Mouse (Mus musculus): ENCODE results near the gene Usp7.

Gene Usp7

GRCm38 (mm10) chr16:8783198-8783913 is 8.8 kb downstream of the Usp7 start:
- peak; percentile 92 for DNase-seq (ENCODE audit: low read depth, low spot score)

GRCm38 (mm10) chr16:8781660-8782059 is 10.4 kb downstream of the Usp7 start:
- DNase-seq (ENCODE audit: low read depth, low spot score) = no peak

- DNase-seq (ENCODE audit: low read depth, low spot score) = peak; percentile 88
Observed at GRCm38 (mm10) chr16:8781191-8781590, 10.9 kb downstream of the Usp7 start.

GRCm38 (mm10) chr16:8780187-8780586 is 11.9 kb downstream of the Usp7 start:
- DNase-seq (ENCODE audit: low read depth, low spot score) = no peak

- peak; percentile 94 for DNase-seq (ENCODE audit: low read depth, low spot score)
Observed at GRCm38 (mm10) chr16:8778697-8779096, 13.4 kb downstream of the Usp7 start.

GRCm38 (mm10) chr16:8777202-8777601 is 14.9 kb downstream of the Usp7 start:
- DNase-seq (ENCODE audit: low read depth, low spot score) = no peak

GRCm38 (mm10) chr16:8776634-8777033 is 15.5 kb downstream of the Usp7 start:
- DNase-seq (ENCODE audit: low read depth, low spot score) = peak; percentile 83

GRCm38 (mm10) chr16:8771086-8771485 is 21.0 kb downstream of the Usp7 start:
- peak; percentile 81 for DNase-seq (ENCODE audit: low read depth, low spot score)

GRCm38 (mm10) chr16:8770342-8770741 is 21.8 kb downstream of the Usp7 start:
- peak; percentile 90 for DNase-seq (ENCODE audit: low read depth, low spot score)

- no peak for DNase-seq (ENCODE audit: low read depth, low spot score)
Observed at GRCm38 (mm10) chr16:8769466-8769865, 22.6 kb downstream of the Usp7 start.

GRCm38 (mm10) chr16:8769065-8769464 is 23.0 kb downstream of the Usp7 start:
- DNase-seq (ENCODE audit: low read depth, low spot score) = peak; percentile 89

- DNase-seq (ENCODE audit: low read depth, low spot score) = no peak
Observed at GRCm38 (mm10) chr16:8768588-8768987, 23.5 kb downstream of the Usp7 start.

- DNase-seq (ENCODE audit: low read depth, low spot score) = no peak
Observed at GRCm38 (mm10) chr16:8768071-8768470, 24.0 kb downstream of the Usp7 start.

GRCm38 (mm10) chr16:8767133-8768052 is 24.7 kb downstream of the Usp7 start:
- peak; percentile 75 for DNase-seq (ENCODE audit: low read depth, low spot score)

- DNase-seq (ENCODE audit: low read depth, low spot score) = no peak
Observed at GRCm38 (mm10) chr16:8766196-8766595, 25.9 kb downstream of the Usp7 start.

- DNase-seq (ENCODE audit: low read depth, low spot score) = no peak
Observed at GRCm38 (mm10) chr16:8764124-8764907, 27.8 kb downstream of the Usp7 start.

- DNase-seq (ENCODE audit: low read depth, low spot score) = no peak
Observed at GRCm38 (mm10) chr16:8763028-8763427, 29.1 kb downstream of the Usp7 start.

GRCm38 (mm10) chr16:8761894-8762293 is 30.2 kb downstream of the Usp7 start:
- DNase-seq (ENCODE audit: low read depth, low spot score) = no peak

- no peak for DNase-seq (ENCODE audit: low read depth, low spot score)
Observed at GRCm38 (mm10) chr16:8761005-8761404, 31.1 kb downstream of the Usp7 start.

GRCm38 (mm10) chr16:8758979-8759378 is 33.1 kb downstream of the Usp7 start:
- no peak for DNase-seq (ENCODE audit: low read depth, low spot score)

GRCm38 (mm10) chr16:8758193-8758592 is 33.9 kb downstream of the Usp7 start:
- DNase-seq (ENCODE audit: low read depth, low spot score) = peak; percentile 76

- DNase-seq (ENCODE audit: low read depth, low spot score) = peak; percentile 69
Observed at GRCm38 (mm10) chr16:8757586-8757985, 34.5 kb downstream of the Usp7 start.

Measured in ES-CJ7 (cell line).